Mouse (Mus musculus) heart, postnatal 0 days (tissue): Measurements from ENCODE around the gene Mindy1.

Experiments
- CTCF ChIP-seq: IDR thresholded peaks from 2 replicates; pipeline ENCODE4 v1.5.1; 2016; ENCODE audit warnings: antibody characterized with exemption, control low read depth, low read depth
- EP300 ChIP-seq: IDR thresholded peaks from 2 replicates; pipeline ENCODE4 v1.6.1; 2016; ENCODE audit warnings: antibody characterized with exemption, low read depth

- TF ChIP-seq CTCF = no peak
- TF ChIP-seq EP300 = no peak
These were observed 31.5 kb downstream of the Mindy1 start for GRCm38 (mm10) chr3:95312623-95313022.
